Mouse (Mus musculus): ENCODE measurements around the gene Gpr137b. TPM values are rescaled to one million over a fixed set of nuclear protein-coding genes. Genes with fewer than 3 reads are reported as not detected.
"Not testable (repeated sequence)": the region's sequence is repeated elsewhere in the genome, so short reads cannot be mapped to it uniquely, and the experiment has no call there.

The Gpr137b gene
- 1 to 10 TPM; 1.0 TPM for polyA plus RNA-seq (2017; shearing (Covaris generic))

- peak; percentile 76 for ATAC-seq
Measured at GRCm38 (mm10) chr13:13393228-13394095, at the start of gene Gpr137b. Gene Gpr137b (minus strand): TSS chr13:13394014.

- not testable (repeated sequence) for ATAC-seq
Measured at GRCm38 (mm10) chr13:13438112-13438953, 44.5 kb upstream of the Gpr137b start.

GRCm38 (mm10) chr13:13437460-13438015 lies 43.7 kb upstream of the Gpr137b start, which contains the start of gene Nid1:
Gene Nid1 (plus strand): TSS chr13:13437551.
- ATAC-seq, result not testable (repeated sequence)

GRCm38 (mm10) chr13:13436161-13436560 lies 42.3 kb upstream of the Gpr137b start:
- ATAC-seq, result not testable (repeated sequence)

- ATAC-seq, result not testable (repeated sequence)
Measured at GRCm38 (mm10) chr13:13423301-13423700, 29.5 kb upstream of the Gpr137b start.

- ATAC-seq, result not testable (repeated sequence)
Measured at GRCm38 (mm10) chr13:13418859-13419258, 25.0 kb upstream of the Gpr137b start.

- not testable (repeated sequence) for ATAC-seq
Measured at GRCm38 (mm10) chr13:13416007-13416337, 22.2 kb upstream of the Gpr137b start.

- not testable (repeated sequence) for ATAC-seq
Measured at GRCm38 (mm10) chr13:13415120-13416006, 21.5 kb upstream of the Gpr137b start.

GRCm38 (mm10) chr13:13414206-13414605 lies 20.4 kb upstream of the Gpr137b start:
- no peak for ATAC-seq

- not testable (repeated sequence) for ATAC-seq
Measured at GRCm38 (mm10) chr13:13405511-13405910, 11.7 kb upstream of the Gpr137b start.

- not testable (repeated sequence) for ATAC-seq
Measured at GRCm38 (mm10) chr13:13404517-13405155, 10.8 kb upstream of the Gpr137b start.

- not testable (repeated sequence) for ATAC-seq
Measured at GRCm38 (mm10) chr13:13403839-13404238, 10.0 kb upstream of the Gpr137b start.

GRCm38 (mm10) chr13:13403366-13403765 lies 9.6 kb upstream of the Gpr137b start:
- not testable (repeated sequence) for ATAC-seq

- not testable (repeated sequence) for ATAC-seq
Measured at GRCm38 (mm10) chr13:13402818-13403217, 9.0 kb upstream of the Gpr137b start.

GRCm38 (mm10) chr13:13400851-13401250 lies 7.0 kb upstream of the Gpr137b start:
- ATAC-seq, result not testable (repeated sequence)

- peak; percentile 24 for ATAC-seq
Measured at GRCm38 (mm10) chr13:13394096-13394395, 232 bp upstream of the Gpr137b start.

GRCm38 (mm10) chr13:13378168-13378859 lies 15.5 kb downstream of the Gpr137b start:
- ATAC-seq, result not testable (repeated sequence)

GRCm38 (mm10) chr13:13377180-13377579 lies 16.6 kb downstream of the Gpr137b start:
- ATAC-seq, result no peak

- ATAC-seq, result not testable (repeated sequence)
Measured at GRCm38 (mm10) chr13:13373965-13374364, 19.8 kb downstream of the Gpr137b start.

- not testable (repeated sequence) for ATAC-seq
Measured at GRCm38 (mm10) chr13:13371436-13371835, 22.4 kb downstream of the Gpr137b start.

GRCm38 (mm10) chr13:13366371-13366770 lies 27.4 kb downstream of the Gpr137b start:
- not testable (repeated sequence) for ATAC-seq

Measured in CD4-positive, CD25-positive, alpha-beta regulatory T cell, adult 4 months (primary cell).